Mouse (Mus musculus) cortical plate, adult 2 months (tissue): ENCODE results near the gene Rangap1. TPM values are rescaled to one million over a fixed set of nuclear protein-coding genes. Genes with fewer than 3 reads are reported as not detected.

Source experiments
- H3K27ac ChIP-seq: fragments of 200-500 bp; 2 replicates; pipeline ENCODE4 v1.5.1; 2012; ENCODE audit warnings: low read length, control low read depth, inconsistent platforms; ENCODE audit not compliant: insufficient read depth
- H3K4me1 ChIP-seq: fragments of 200-500 bp; 2 replicates; pipeline ENCODE4 v1.6.1; 2011; ENCODE audit warnings: low read length; ENCODE audit not compliant: control insufficient read depth, insufficient read depth
- H3K4me3 ChIP-seq: fragments of 200-500 bp; 2 replicates; pipeline ENCODE4 v1.5.1; 2011; ENCODE audit warnings: mild to moderate bottlenecking, low read length, control low read depth; ENCODE audit not compliant: insufficient read depth
- CTCF ChIP-seq: fragments of 200-500 bp; IDR thresholded peaks from 2 replicates; pipeline ENCODE4 v1.5.1; 2011; ENCODE audit warnings: mild to moderate bottlenecking, control low read depth, low read length; ENCODE audit not compliant: insufficient read depth; ENCODE audit errors: extremely low read depth
- POLR2A ChIP-seq: fragments of 200-500 bp; IDR thresholded peaks from 2 replicates; pipeline ENCODE4 v1.6.1; 2011; ENCODE audit warnings: mild to moderate bottlenecking, low read length, control low read depth; ENCODE audit not compliant: insufficient read depth; ENCODE audit errors: extremely low read depth
- polyA plus RNA-seq: library from polyadenylated mRNA; depleted of rRNA; stranded (reverse); fragments of >200 nt; gene quantifications from 2 replicates; pipeline ENCODE4 v1.2.3, GENCODE M21; 2012

Rangap1 gene
- polyA plus RNA-seq, 1 experiment, result 151 TPM

GRCm38 (mm10) chr15:81700161-81700560 lies 45.2 kb downstream of the Rangap1 start:
- Histone ChIP-seq H3K27ac (no peak overlapping the region), H3K4me1 (no peaks in the 10 kb centered on the region), H3K4me3 (no peak overlapping the region)
- TF ChIP-seq POLR2A (no peak), CTCF (no peak)

GRCm38 (mm10) chr15:81698532-81698931 lies 46.8 kb downstream of the Rangap1 start:
- TF ChIP-seq POLR2A, result no peak
- H3K4me1 ChIP-seq, result no peaks in the 10 kb centered on the region
- no peak overlapping the region for H3K27ac ChIP-seq
- no peak overlapping the region for H3K4me3 ChIP-seq

GRCm38 (mm10) chr15:81697847-81698246 lies 47.5 kb downstream of the Rangap1 start:
- Histone ChIP-seq H3K4me1 (no peaks in the 10 kb centered on the region), H3K27ac (no peak overlapping the region), H3K4me3 (no peak overlapping the region)
- TF ChIP-seq CTCF, result peak; percentile 53
- no peak for TF ChIP-seq POLR2A

GRCm38 (mm10) chr15:81697175-81697574 lies 48.2 kb downstream of the Rangap1 start, which contains the start of gene Chadl:
TSS of gene Chadl (minus strand) at chr15:81697287.
- Histone ChIP-seq H3K4me1 (no peaks in the 10 kb centered on the region), H3K27ac (no peak within 1 kb of the TSS), H3K4me3 (no peak within 1 kb of the TSS; the same call in 1 of the 2 replicates)
- TF ChIP-seq POLR2A (peak; percentile 43; the same call in 1 of the 2 replicates), CTCF (no peak)

- TF ChIP-seq POLR2A (no peak), CTCF (no peak)
- Histone ChIP-seq H3K4me3 (peak overlapping the region; percentile 51), H3K4me1 (no peaks in the 10 kb centered on the region), H3K27ac (no peak overlapping the region)
Measured at GRCm38 (mm10) chr15:81694891-81695290, 50.4 kb downstream of the Rangap1 start.

GRCm38 (mm10) chr15:81693967-81694881 lies 51.1 kb downstream of the Rangap1 start:
- no peak for TF ChIP-seq POLR2A
- peak; percentile 21; the same call in 1 of the 2 replicates for TF ChIP-seq CTCF
- H3K27ac ChIP-seq, result no peak overlapping the region; the same call in 1 of the 2 replicates
- peak overlapping the region; percentile 51 for H3K4me3 ChIP-seq
- H3K4me1 ChIP-seq, result no peaks in the 10 kb centered on the region

GRCm38 (mm10) chr15:81693366-81693966 lies 51.9 kb downstream of the Rangap1 start:
- TF ChIP-seq CTCF (no peak), POLR2A (no peak)
- Histone ChIP-seq H3K4me3 (peak overlapping the region; percentile 51), H3K27ac (no peak overlapping the region), H3K4me1 (no peaks in the 10 kb centered on the region)

- no peak overlapping the region for H3K27ac ChIP-seq
- H3K4me1 ChIP-seq, result no peaks in the 10 kb centered on the region
- no peak overlapping the region for H3K4me3 ChIP-seq
- TF ChIP-seq POLR2A (no peak), CTCF (no peak)
Measured at GRCm38 (mm10) chr15:81680301-81680805, 65.0 kb downstream of the Rangap1 start.

GRCm38 (mm10) chr15:81676637-81677036 lies 68.7 kb downstream of the Rangap1 start:
- no peak for TF ChIP-seq POLR2A
- no peak for TF ChIP-seq CTCF
- H3K4me3 ChIP-seq, result no peak overlapping the region
- no peaks in the 10 kb centered on the region for H3K4me1 ChIP-seq
- no peak overlapping the region for H3K27ac ChIP-seq
